Mouse (Mus musculus): Measurements from ENCODE around the gene Auts2. TPM values are rescaled to one million over a fixed set of nuclear protein-coding genes. Genes with fewer than 3 reads are reported as not detected.

Gene Auts2
- total and polyA plus RNA-seq, 3 experiments, result not detected

DNA sequence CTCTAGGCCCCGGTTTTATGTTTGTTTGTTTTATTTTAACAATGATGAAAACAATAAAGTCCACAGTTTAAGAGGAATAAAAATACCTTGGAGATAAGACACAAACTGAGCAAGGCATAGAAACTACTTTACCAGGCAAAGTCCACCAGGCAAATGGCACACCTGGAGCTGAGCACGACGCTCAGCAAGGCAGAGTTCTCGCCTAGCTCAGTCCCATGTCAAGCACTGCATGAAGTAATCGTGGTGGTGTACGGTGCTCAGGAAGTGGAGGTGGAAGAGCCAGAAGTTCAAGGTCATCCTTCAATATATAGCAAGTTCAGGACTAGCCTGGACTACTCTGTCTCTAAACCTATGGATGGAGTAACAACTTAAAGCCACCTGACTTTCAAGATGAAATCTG is 503.6 kb downstream of the Auts2 start:
- Histone ChIP-seq H3K4me2 (ENCODE audit: insufficient read depth, low read depth, poor library complexity, severe bottlenecking) (no peak overlapping the region), H3K36me3 (replicated peaks in 1 of 2; ENCODE audit: control insufficient read depth in 1 of 2, insufficient read depth in 1 of 2, low read length in 1 of 2) (no peaks in the 10 kb centered on the region), H3K79me2 (replicated peaks; ENCODE audit: control insufficient read depth, extremely low read depth, insufficient read depth, poor library complexity, severe bottlenecking) (no peaks in the 10 kb centered on the region), H3K27ac (ENCODE audit: insufficient read depth, low read depth) (no peak overlapping the region), H3K9ac (ENCODE audit: insufficient read depth, low read depth) (no peak overlapping the region), H3K9me3 (replicated peaks; ENCODE audit: low read length) (peaks cover 59% of the 10 kb centered on the region), H3K4me1 (ENCODE audit: control insufficient read depth in 1 of 2, insufficient read depth in 2 of 2) (no peaks in the 10 kb centered on the region), H3K27me3 (replicated peaks) (no peaks in the 10 kb centered on the region), H3K4me3 (replicated peaks in 1 of 3; ENCODE audit: low read depth in 2 of 3, low read length in 2 of 3, poor library complexity in 1 of 3) (no peak overlapping the region)
- dilution Hi-C loops (cut with MboI; ENCODE audit: extremely low pct_ligation_motif_present, extremely low pct_unique_long_range_greater_than_20kb, low sequenced_read_pairs) (no loop called here), in situ Hi-C loops (cut with MboI; ENCODE audit: low pct_ligation_motif_present, low pct_unique_long_range_greater_than_20kb, low sequenced_read_pairs) (no loop called here)
- no peak for DNase-seq (ENCODE audit: extremely low read depth)
- TF ChIP-seq ZKSCAN1 (IDR thresholded peaks at IDR 0.05; ENCODE audit: borderline replicate concordance, low read depth, low read length), result no peak
- no peak for TF ChIP-seq ZC3H11A (IDR thresholded peaks at IDR 0.05; ENCODE audit: low read depth, low read length)
- TF ChIP-seq POLR2A (IDR thresholded peaks at IDR 0.05; ENCODE audit: low read depth, low read length), result no peak
- no peak for TF ChIP-seq E2F4 (IDR thresholded peaks at IDR 0.05; ENCODE audit: insufficient replicate concordance, low read depth, low read length)
- no peak for TF ChIP-seq GABPA (IDR thresholded peaks at IDR 0.05; ENCODE audit: insufficient replicate concordance, low read depth, low read length)
- no peak for TF ChIP-seq JUN (IDR thresholded peaks at IDR 0.05; ENCODE audit: insufficient read depth, low read depth, low read length)
- TF ChIP-seq MAFK (IDR thresholded peaks at IDR 0.05; ENCODE audit: insufficient replicate concordance, low read length), result no peak
- no peak for TF ChIP-seq ELF1 (IDR thresholded peaks at IDR 0.05; ENCODE audit: low read depth, low read length)
- TF ChIP-seq USF2 (conservative IDR thresholded peaks at IDR 0.05; ENCODE audit: low read depth, low read length), result no peak
- no peak for TF ChIP-seq KAT2A (IDR thresholded peaks at IDR 0.05; ENCODE audit: insufficient replicate concordance, low read length)
- no peak for TF ChIP-seq BHLHE40 (IDR thresholded peaks at IDR 0.05; ENCODE audit: low read depth, low read length)
- TF ChIP-seq TCF12 (IDR thresholded peaks at IDR 0.05; ENCODE audit: low read depth, low read length), result no peak
- no peak for TF ChIP-seq HCFC1 (IDR thresholded peaks at IDR 0.05; ENCODE audit: low read depth, low read length)
- no peak for TF ChIP-seq RCOR1 (conservative IDR thresholded peaks at IDR 0.05; ENCODE audit: low read depth, low read length)
- no peak for TF ChIP-seq UBTF (IDR thresholded peaks at IDR 0.05; ENCODE audit: low read depth, low read length)
- no peak for TF ChIP-seq MXI1 (IDR thresholded peaks at IDR 0.05; ENCODE audit: low read depth, low read length)
- no peak for TF ChIP-seq ZMIZ1 (IDR thresholded peaks at IDR 0.05; ENCODE audit: low read depth, low read length)
- no peak for TF ChIP-seq SMC3 (IDR thresholded peaks at IDR 0.05; ENCODE audit: low read depth, low read length)

DNA sequence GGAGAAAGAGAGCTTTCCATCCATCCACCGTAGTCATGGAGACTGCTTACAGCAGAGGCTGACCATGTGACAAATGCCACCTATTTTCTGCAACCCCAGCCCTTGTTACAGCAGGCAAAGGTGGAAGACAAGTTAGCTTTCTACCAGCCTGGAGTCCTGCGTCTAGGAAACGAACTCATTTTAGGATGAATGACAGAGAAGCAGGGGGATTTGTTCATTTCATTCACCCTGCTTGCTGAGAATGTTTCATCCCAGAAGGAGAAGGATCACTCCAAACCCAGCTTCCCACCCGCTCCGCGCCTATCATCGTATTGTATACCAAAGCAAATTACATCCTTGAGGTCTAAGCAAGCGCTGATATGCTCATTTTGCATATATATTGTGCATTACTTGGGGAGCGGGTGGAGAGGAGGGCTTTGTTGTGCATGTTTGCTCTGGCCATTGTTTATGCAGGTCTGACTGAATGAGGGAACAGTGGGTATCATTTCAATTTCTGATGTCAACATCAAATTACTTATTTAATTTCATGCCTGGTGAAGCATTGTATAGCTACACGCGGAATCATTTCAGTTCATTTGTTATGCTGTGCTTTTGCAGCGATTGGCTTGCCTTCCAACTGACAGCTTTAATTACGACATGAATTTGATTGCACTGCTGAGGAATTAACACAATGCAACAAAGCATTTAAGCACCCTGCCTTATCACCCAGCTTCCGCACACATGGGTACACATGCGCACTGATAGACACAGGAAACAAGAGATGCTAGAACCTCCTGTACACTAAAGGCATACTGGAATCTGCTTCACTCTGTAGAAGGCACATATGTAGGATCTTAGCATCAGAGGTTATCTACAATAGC is 509.4 kb downstream of the Auts2 start:
- Histone ChIP-seq H3K36me3 (replicated peaks in 1 of 2; ENCODE audit: control insufficient read depth in 1 of 2, insufficient read depth in 1 of 2, low read length in 1 of 2) (no peaks in the 10 kb centered on the region), H3K79me2 (replicated peaks; ENCODE audit: control insufficient read depth, extremely low read depth, insufficient read depth, poor library complexity, severe bottlenecking) (no peaks in the 10 kb centered on the region)
- dilution Hi-C loops (cut with MboI; ENCODE audit: extremely low pct_ligation_motif_present, extremely low pct_unique_long_range_greater_than_20kb, low sequenced_read_pairs), result no loop called here

More for the DNA sequence above, 509.4 kb downstream of the Auts2 start:
- no peak for DNase-seq (ENCODE audit: extremely low read depth)
- in situ Hi-C loops (cut with MboI; ENCODE audit: low pct_ligation_motif_present, low pct_unique_long_range_greater_than_20kb, low sequenced_read_pairs), result no loop called here
- Histone ChIP-seq H3K27me3 (replicated peaks) (no peaks in the 10 kb centered on the region), H3K9ac (ENCODE audit: insufficient read depth, low read depth) (no peak overlapping the region), H3K4me2 (ENCODE audit: insufficient read depth, low read depth, poor library complexity, severe bottlenecking) (no peak overlapping the region), H3K4me3 (replicated peaks in 1 of 3; ENCODE audit: low read depth in 2 of 3, low read length in 2 of 3, poor library complexity in 1 of 3) (no peak overlapping the region), H3K27ac (ENCODE audit: insufficient read depth, low read depth) (no peak overlapping the region), H3K9me3 (replicated peaks; ENCODE audit: low read length) (peaks cover 70% of the 10 kb centered on the region), H3K4me1 (ENCODE audit: control insufficient read depth in 1 of 2, insufficient read depth in 2 of 2) (no peaks in the 10 kb centered on the region)
- TF ChIP-seq NELFE (IDR thresholded peaks at IDR 0.05; ENCODE audit: low read depth, low read length) (no peak), MEF2A (IDR thresholded peaks at IDR 0.05; ENCODE audit: borderline replicate concordance, low read depth, low read length) (no peak), PAX5 (IDR thresholded peaks at IDR 0.05; ENCODE audit: low read length) (no peak), EP300 (IDR thresholded peaks at IDR 0.05; ENCODE audit: low read length) (no peak), JUN (IDR thresholded peaks at IDR 0.05; ENCODE audit: insufficient read depth, low read depth, low read length) (no peak), RCOR1 (conservative IDR thresholded peaks at IDR 0.05; ENCODE audit: low read depth, low read length) (no peak), POLR2AphosphoS2 (IDR thresholded peaks at IDR 0.05; ENCODE audit: low read depth, low read length) (no peak), HCFC1 (IDR thresholded peaks at IDR 0.05; ENCODE audit: low read depth, low read length) (no peak), ZC3H11A (IDR thresholded peaks at IDR 0.05; ENCODE audit: low read depth, low read length) (no peak)

Measured in CH12.LX (cell line).